Mouse (Mus musculus): ENCODE data around the gene Ppp2r2c. TPM values are rescaled to one million over a fixed set of nuclear protein-coding genes. Genes with fewer than 3 reads are reported as not detected.

Ppp2r2c gene
- polyA plus RNA-seq, 1 experiment from 2014 or later = 61.1 TPM

GRCm38 (mm10) chr5:36861084-36861483 lies 7.2 kb upstream of the Ppp2r2c start:
- Histone ChIP-seq H3K4me3 (ENCODE audit: low read depth, low read length) (no peak overlapping the region), H3K4me2 (ENCODE audit: low read length) (no peak overlapping the region), H3K9me3 (replicated peaks; ENCODE audit: control insufficient read depth, low read length, poor library complexity, severe bottlenecking) (no peaks in the 10 kb centered on the region), H3K36me3 (ENCODE audit: control insufficient read depth, insufficient read depth, low read length) (no peaks in the 10 kb centered on the region), H3K9ac (ENCODE audit: low read depth, low read length) (no peak overlapping the region), H3K4me1 (ENCODE audit: control insufficient read depth, insufficient read depth, low read length) (no peaks in the 10 kb centered on the region), H3K27ac (ENCODE audit: low read length) (no peak overlapping the region), H3K27me3 (ENCODE audit: control insufficient read depth, insufficient read depth, low read depth, low read length) (peaks cover 9% of the 10 kb centered on the region)
- 96% methylated on average over 2 of the region's 2 CpGs for WGBS
- ATAC-seq = no peak

- peaks cover 5% of the 10 kb centered on the region; the same call in 1 of the 2 replicates for H3K4me1 ChIP-seq (ENCODE audit: control insufficient read depth, insufficient read depth, low read length)
- peak overlapping the region; percentile 64 for H3K4me2 ChIP-seq (ENCODE audit: low read length)
- H3K4me3 ChIP-seq (ENCODE audit: low read depth, low read length) = no peak overlapping the region
- peaks cover 44% of the 10 kb centered on the region for H3K27me3 ChIP-seq (ENCODE audit: control insufficient read depth, insufficient read depth, low read depth, low read length)
- no peaks in the 10 kb centered on the region for H3K36me3 ChIP-seq (ENCODE audit: control insufficient read depth, insufficient read depth, low read length)
- H3K27ac ChIP-seq (ENCODE audit: low read length) = no peak overlapping the region
- 66% methylated on average over 7 of the region's 7 CpGs for WGBS
- ATAC-seq = no peak
- H3K9me3 ChIP-seq (replicated peaks; ENCODE audit: control insufficient read depth, low read length, poor library complexity, severe bottlenecking) = no peaks in the 10 kb centered on the region
- H3K9ac ChIP-seq (ENCODE audit: low read depth, low read length) = peak overlapping the region; percentile 93; the same call in 1 of the 2 replicates
Observed at GRCm38 (mm10) chr5:36866701-36867250, 1.5 kb upstream of the Ppp2r2c start.

GRCm38 (mm10) chr5:36867561-36867960 lies 752 bp upstream of the Ppp2r2c start:
- H3K36me3 ChIP-seq (ENCODE audit: control insufficient read depth, insufficient read depth, low read length) = no peaks in the 10 kb centered on the region
- H3K27ac ChIP-seq (ENCODE audit: low read length) = no peak overlapping the region; the same call in 1 of the 2 replicates
- WGBS = 6% methylated on average over 6 of the region's 6 CpGs
- H3K4me2 ChIP-seq (ENCODE audit: low read length) = peak overlapping the region; percentile 64
- peak overlapping the region; percentile 93 for H3K9ac ChIP-seq (ENCODE audit: low read depth, low read length)
- H3K4me3 ChIP-seq (ENCODE audit: low read depth, low read length) = peak overlapping the region; percentile 78
- H3K4me1 ChIP-seq (ENCODE audit: control insufficient read depth, insufficient read depth, low read length) = peaks cover 5% of the 10 kb centered on the region; the same call in 1 of the 2 replicates
- H3K27me3 ChIP-seq (ENCODE audit: control insufficient read depth, insufficient read depth, low read depth, low read length) = peaks cover 45% of the 10 kb centered on the region
- peak; percentile 22 for ATAC-seq
- no peaks in the 10 kb centered on the region for H3K9me3 ChIP-seq (replicated peaks; ENCODE audit: control insufficient read depth, low read length, poor library complexity, severe bottlenecking)

- peak overlapping the region; percentile 93 for H3K9ac ChIP-seq (ENCODE audit: low read depth, low read length)
- H3K4me3 ChIP-seq (ENCODE audit: low read depth, low read length) = peak overlapping the region; percentile 78
- peak overlapping the region; percentile 64 for H3K4me2 ChIP-seq (ENCODE audit: low read length)
- peak; percentile 22 for ATAC-seq
- peak overlapping the region; percentile 87 for H3K27ac ChIP-seq (ENCODE audit: low read length)
- no peaks in the 10 kb centered on the region for H3K9me3 ChIP-seq (replicated peaks; ENCODE audit: control insufficient read depth, low read length, poor library complexity, severe bottlenecking)
- peaks cover 5% of the 10 kb centered on the region; the same call in 1 of the 2 replicates for H3K4me1 ChIP-seq (ENCODE audit: control insufficient read depth, insufficient read depth, low read length)
- 1% methylated on average over 7 of the region's 7 CpGs for WGBS
- peaks cover 47% of the 10 kb centered on the region for H3K27me3 ChIP-seq (ENCODE audit: control insufficient read depth, insufficient read depth, low read depth, low read length)
- H3K36me3 ChIP-seq (ENCODE audit: control insufficient read depth, insufficient read depth, low read length) = no peaks in the 10 kb centered on the region
Observed at GRCm38 (mm10) chr5:36869186-36869577, 869 bp downstream of the Ppp2r2c start.

GRCm38 (mm10) chr5:36869578-36870236 lies 1.4 kb downstream of the Ppp2r2c start:
- Histone ChIP-seq H3K4me1 (ENCODE audit: control insufficient read depth, insufficient read depth, low read length) (peaks cover 5% of the 10 kb centered on the region; the same call in 1 of the 2 replicates), H3K9ac (ENCODE audit: low read depth, low read length) (peak overlapping the region; percentile 93), H3K4me3 (ENCODE audit: low read depth, low read length) (peak overlapping the region; percentile 78), H3K4me2 (ENCODE audit: low read length) (peak overlapping the region; percentile 64), H3K36me3 (ENCODE audit: control insufficient read depth, insufficient read depth, low read length) (no peaks in the 10 kb centered on the region), H3K9me3 (replicated peaks; ENCODE audit: control insufficient read depth, low read length, poor library complexity, severe bottlenecking) (no peaks in the 10 kb centered on the region), H3K27me3 (ENCODE audit: control insufficient read depth, insufficient read depth, low read depth, low read length) (peaks cover 47% of the 10 kb centered on the region), H3K27ac (ENCODE audit: low read length) (peak overlapping the region; percentile 87)
- peak; percentile 22 for ATAC-seq
- WGBS = under 1% methylated on average over 50 of the region's 56 CpGs

GRCm38 (mm10) chr5:36870916-36871315 lies 2.6 kb downstream of the Ppp2r2c start:
- H3K27me3 ChIP-seq (ENCODE audit: control insufficient read depth, insufficient read depth, low read depth, low read length) = peaks cover 40% of the 10 kb centered on the region
- no peak for ATAC-seq
- 90% methylated on average over 6 of the region's 6 CpGs for WGBS
- H3K9ac ChIP-seq (ENCODE audit: low read depth, low read length) = no peak overlapping the region
- H3K27ac ChIP-seq (ENCODE audit: low read length) = no peak overlapping the region
- H3K4me2 ChIP-seq (ENCODE audit: low read length) = peak overlapping the region; percentile 64
- H3K36me3 ChIP-seq (ENCODE audit: control insufficient read depth, insufficient read depth, low read length) = no peaks in the 10 kb centered on the region
- H3K9me3 ChIP-seq (replicated peaks; ENCODE audit: control insufficient read depth, low read length, poor library complexity, severe bottlenecking) = no peaks in the 10 kb centered on the region
- peaks cover 5% of the 10 kb centered on the region; the same call in 1 of the 2 replicates for H3K4me1 ChIP-seq (ENCODE audit: control insufficient read depth, insufficient read depth, low read length)
- H3K4me3 ChIP-seq (ENCODE audit: low read depth, low read length) = no peak overlapping the region; the same call in 1 of the 2 replicates

GRCm38 (mm10) chr5:36875956-36876355 lies 7.6 kb downstream of the Ppp2r2c start:
- 84% methylated on average over 4 of the region's 4 CpGs for WGBS
- no peaks in the 10 kb centered on the region for H3K4me1 ChIP-seq (ENCODE audit: control insufficient read depth, insufficient read depth, low read length)
- no peak overlapping the region for H3K9ac ChIP-seq (ENCODE audit: low read depth, low read length)
- no peaks in the 10 kb centered on the region for H3K9me3 ChIP-seq (replicated peaks; ENCODE audit: control insufficient read depth, low read length, poor library complexity, severe bottlenecking)
- peaks cover 9% of the 10 kb centered on the region for H3K27me3 ChIP-seq (ENCODE audit: control insufficient read depth, insufficient read depth, low read depth, low read length)
- H3K27ac ChIP-seq (ENCODE audit: low read length) = no peak overlapping the region
- ATAC-seq = no peak
- H3K4me2 ChIP-seq (ENCODE audit: low read length) = no peak overlapping the region
- H3K4me3 ChIP-seq (ENCODE audit: low read depth, low read length) = no peak overlapping the region
- no peaks in the 10 kb centered on the region for H3K36me3 ChIP-seq (ENCODE audit: control insufficient read depth, insufficient read depth, low read length)

GRCm38 (mm10) chr5:36876777-36877396 lies 8.6 kb downstream of the Ppp2r2c start:
- H3K4me1 ChIP-seq (ENCODE audit: control insufficient read depth, insufficient read depth, low read length) = no peaks in the 10 kb centered on the region
- WGBS = 38% methylated on average over 7 of the region's 7 CpGs
- no peak overlapping the region for H3K4me2 ChIP-seq (ENCODE audit: low read length)
- no peak for ATAC-seq
- no peaks in the 10 kb centered on the region for H3K36me3 ChIP-seq (ENCODE audit: control insufficient read depth, insufficient read depth, low read length)
- H3K4me3 ChIP-seq (ENCODE audit: low read depth, low read length) = no peak overlapping the region
- H3K9ac ChIP-seq (ENCODE audit: low read depth, low read length) = no peak overlapping the region
- H3K27me3 ChIP-seq (ENCODE audit: control insufficient read depth, insufficient read depth, low read depth, low read length) = peaks cover 3% of the 10 kb centered on the region; the same call in 1 of the 2 replicates
- no peak overlapping the region for H3K27ac ChIP-seq (ENCODE audit: low read length)
- no peaks in the 10 kb centered on the region for H3K9me3 ChIP-seq (replicated peaks; ENCODE audit: control insufficient read depth, low read length, poor library complexity, severe bottlenecking)

GRCm38 (mm10) chr5:36877641-36878040 lies 9.3 kb downstream of the Ppp2r2c start:
- Histone ChIP-seq H3K4me3 (ENCODE audit: low read depth, low read length) (no peak overlapping the region), H3K4me1 (ENCODE audit: control insufficient read depth, insufficient read depth, low read length) (no peaks in the 10 kb centered on the region), H3K36me3 (ENCODE audit: control insufficient read depth, insufficient read depth, low read length) (no peaks in the 10 kb centered on the region), H3K9me3 (replicated peaks; ENCODE audit: control insufficient read depth, low read length, poor library complexity, severe bottlenecking) (no peaks in the 10 kb centered on the region), H3K4me2 (ENCODE audit: low read length) (no peak overlapping the region), H3K27me3 (ENCODE audit: control insufficient read depth, insufficient read depth, low read depth, low read length) (peaks cover 2% of the 10 kb centered on the region; the same call in 1 of the 2 replicates), H3K9ac (ENCODE audit: low read depth, low read length) (no peak overlapping the region), H3K27ac (ENCODE audit: low read length) (no peak overlapping the region)
- ATAC-seq = no peak
- WGBS = 76% methylated on average over 2 of the region's 2 CpGs
